In the genomic region with DNA sequence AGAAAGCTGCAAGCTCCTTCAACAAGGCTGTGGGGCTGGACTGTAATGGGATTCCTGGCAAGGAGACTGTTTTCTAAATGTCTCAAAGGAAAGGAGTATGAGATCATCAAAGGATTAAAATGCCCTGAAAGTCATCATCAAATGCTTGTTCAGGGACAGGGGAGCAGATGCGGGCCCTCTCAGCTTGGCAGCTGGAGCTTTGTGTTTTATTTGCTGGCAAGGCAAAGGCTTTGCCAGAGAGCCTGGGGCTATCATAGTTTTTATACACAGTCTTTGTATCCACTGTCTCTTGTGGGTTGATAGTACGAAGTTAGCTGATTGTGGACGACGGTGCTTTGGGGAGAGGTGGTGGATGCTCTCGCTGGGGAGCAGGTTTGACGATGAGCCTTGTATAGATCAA, we compare ENCODE assay signal across 23 mouse cellular contexts.
DNase-seq lines count a peak whose midpoint lies in the region; ATAC-seq and TF ChIP-seq lines count a peak whose summit lies in the region.
"Had no signal": no experiment of that assay in that cellular context is flagged by ENCODE, and none has a peak within 500 bp of the region (broad histone marks: within the 10 kb centered on the region; RNA-seq: fewer than 3 reads in every experiment).

No protein-coding gene starts in this region.

- H3K36me3 ChIP-seq in hindbrain, embryonic 14.5 days (replicated peaks; ENCODE audit: control insufficient read depth, insufficient read depth) = no peaks in the 10 kb centered on the region
- no peaks in the 10 kb centered on the region for H3K36me3 ChIP-seq in hindbrain, embryonic 12.5 days
- no peaks in the 10 kb centered on the region for H3K36me3 ChIP-seq in forebrain, embryonic 14.5 days (ENCODE audit: control insufficient read depth, insufficient read depth, low read length)
- H3K36me3 ChIP-seq in midbrain, postnatal 0 days (ENCODE audit: insufficient read depth, low read length) = no peaks in the 10 kb centered on the region
- H3K36me3 ChIP-seq: limb, embryonic 12.5 days; liver, embryonic 12.5 days; stomach, embryonic 15.5 days had no signal

- H3K4me2 ChIP-seq in hindbrain, embryonic 14.5 days (replicated peaks) = no peak overlapping the region
- H3K4me2 ChIP-seq in hindbrain, embryonic 12.5 days (replicated peaks) = no peak overlapping the region
- H3K4me2 ChIP-seq in forebrain, embryonic 14.5 days (ENCODE audit: low read length) = no peak overlapping the region
- no peak overlapping the region for H3K4me2 ChIP-seq in midbrain, postnatal 0 days (ENCODE audit: low read depth, low read length, poor library complexity, severe bottlenecking)
- H3K4me2 ChIP-seq: limb, embryonic 12.5 days; liver, embryonic 12.5 days; lung, embryonic 14.5 days; stomach, embryonic 15.5 days had no signal

- 0 out of 2 replicates have a peak overlapping the region, but pooled peaks have one; percentile 11 for H3K27ac ChIP-seq in hindbrain, embryonic 14.5 days
- no peak overlapping the region for H3K27ac ChIP-seq in hindbrain, embryonic 12.5 days
- peak overlapping the region; percentile 44; the same call in 1 of the 2 replicates for H3K27ac ChIP-seq in forebrain, embryonic 14.5 days (ENCODE audit: low read depth, low read length)
- no peak overlapping the region for H3K27ac ChIP-seq in midbrain, postnatal 0 days (ENCODE audit: low read depth, low read length)
- H3K27ac ChIP-seq: limb, embryonic 12.5 days; liver, embryonic 12.5 days; stomach, embryonic 15.5 days had no signal

- DNase-seq in hindbrain, embryonic 14.5 days (ENCODE audit: low spot score) = no peak
- peak; percentile 17 for DNase-seq in retina, postnatal 1 day
- no peak for DNase-seq in retina, embryonic 14.5 days (ENCODE audit: low spot score)
- DNase-seq in forebrain, embryonic 14.5 days (ENCODE audit: low spot score) = peak; percentile 83
- peak; percentile 57 for DNase-seq in midbrain, postnatal 0 days (ENCODE audit: low spot score)
- no peak for DNase-seq in lung, postnatal 36 days
- no peak for DNase-seq in layer of hippocampus, postnatal 10 days (ENCODE audit: low spot score in 2 of 2)
- DNase-seq: cerebellum, adult 8-10 months; gastrocnemius, postnatal 10 days; heart, adult 11 months; heart, postnatal 36 days; kidney, postnatal 36 days; layer of hippocampus, adult 9-11 months; lung, embryonic 14.5 days; lung, postnatal 4 days; right cerebral cortex, postnatal 14 days; thymus, adult 18-20 months had no signal

- 46% methylated on average over 6 of the region's 6 CpGs for WGBS in hindbrain, embryonic 14.5 days
- WGBS in hindbrain, embryonic 12.5 days = 67% methylated on average over 6 of the region's 6 CpGs
- WGBS in forebrain, embryonic 14.5 days = 18% methylated on average over 6 of the region's 6 CpGs
- WGBS in midbrain, postnatal 0 days = 47% methylated on average over 6 of the region's 6 CpGs

- no peaks in the 10 kb centered on the region for H3K9me3 ChIP-seq in hindbrain, embryonic 14.5 days (ENCODE audit: control insufficient read depth, low read length)
- no peaks in the 10 kb centered on the region for H3K9me3 ChIP-seq in hindbrain, embryonic 12.5 days (replicated peaks)
- no peaks in the 10 kb centered on the region for H3K9me3 ChIP-seq in forebrain, embryonic 14.5 days (replicated peaks; ENCODE audit: control insufficient read depth, low read length)
- no peaks in the 10 kb centered on the region for H3K9me3 ChIP-seq in midbrain, postnatal 0 days (ENCODE audit: low read length)
- H3K9me3 ChIP-seq: limb, embryonic 12.5 days; liver, embryonic 12.5 days; stomach, embryonic 15.5 days had no signal

- peaks cover 4% of the 10 kb centered on the region; the same call in 1 of the 2 replicates for H3K4me1 ChIP-seq in hindbrain, embryonic 14.5 days (replicated peaks; ENCODE audit: control insufficient read depth, insufficient read depth, low read length)
- peaks cover 13% of the 10 kb centered on the region for H3K4me1 ChIP-seq in hindbrain, embryonic 12.5 days
- peaks cover 19% of the 10 kb centered on the region; the same call in 1 of the 2 replicates for H3K4me1 ChIP-seq in forebrain, embryonic 14.5 days (ENCODE audit: control insufficient read depth, insufficient read depth, low read length)
- H3K4me1 ChIP-seq in midbrain, postnatal 0 days (ENCODE audit: insufficient read depth, low read length) = no peaks in the 10 kb centered on the region
- H3K4me1 ChIP-seq: limb, embryonic 12.5 days; liver, embryonic 12.5 days; stomach, embryonic 15.5 days had no signal

- H3K9ac ChIP-seq in hindbrain, embryonic 14.5 days = no peak overlapping the region
- no peak overlapping the region for H3K9ac ChIP-seq in hindbrain, embryonic 12.5 days
- no peak overlapping the region for H3K9ac ChIP-seq in forebrain, embryonic 14.5 days (ENCODE audit: low read length)
- no peak overlapping the region for H3K9ac ChIP-seq in midbrain, postnatal 0 days (replicated peaks; ENCODE audit: low read length, poor library complexity, severe bottlenecking)
- H3K9ac ChIP-seq: limb, embryonic 12.5 days; liver, embryonic 12.5 days; lung, embryonic 14.5 days; stomach, embryonic 15.5 days had no signal

- H3K27me3 ChIP-seq in hindbrain, embryonic 14.5 days (ENCODE audit: control insufficient read depth, insufficient read depth, low read length) = no peaks in the 10 kb centered on the region; the same call in 1 of the 2 replicates
- H3K27me3 ChIP-seq in hindbrain, embryonic 12.5 days = no peaks in the 10 kb centered on the region
- no peaks in the 10 kb centered on the region for H3K27me3 ChIP-seq in forebrain, embryonic 14.5 days (replicated peaks; ENCODE audit: control insufficient read depth, insufficient read depth, low read length)
- no peaks in the 10 kb centered on the region for H3K27me3 ChIP-seq in midbrain, postnatal 0 days (ENCODE audit: insufficient read depth, low read length)
- H3K27me3 ChIP-seq: limb, embryonic 12.5 days; liver, embryonic 12.5 days; stomach, embryonic 15.5 days had no signal

- H3K4me3 ChIP-seq in hindbrain, embryonic 14.5 days (replicated peaks; ENCODE audit: low read length) = no peak overlapping the region
- H3K4me3 ChIP-seq in hindbrain, embryonic 12.5 days = no peak overlapping the region
- H3K4me3 ChIP-seq in forebrain, embryonic 14.5 days (ENCODE audit: low read depth, low read length) = no peak overlapping the region
- H3K4me3 ChIP-seq in midbrain, postnatal 0 days (ENCODE audit: low read depth, low read length) = no peak overlapping the region
- H3K4me3 ChIP-seq: erythroblast, embryonic 14.5 days; limb, embryonic 12.5 days; liver, embryonic 12.5 days; stomach, embryonic 15.5 days had no signal

- no peak for TF ChIP-seq CTCF in midbrain, postnatal 0 days (IDR thresholded peaks at IDR 0.05)

- peak; percentile 31; the same call in 1 of the 2 replicates for ATAC-seq in hindbrain, embryonic 14.5 days (ENCODE audit: low FRiP score)
- no peak for ATAC-seq in hindbrain, embryonic 12.5 days (ENCODE audit: low FRiP score)
- peak; percentile 27 for ATAC-seq in forebrain, embryonic 14.5 days
- ATAC-seq in midbrain, postnatal 0 days (ENCODE audit: low FRiP score) = no peak
- ATAC-seq: CD4-positive, CD25-positive, alpha-beta regulatory T cell, adult 4 months; liver, embryonic 12.5 days had no signal

Comparison
In these comparisons a context has a peak if more than half of its experiments do, and no peak if none do; other contexts are left out.
1. ATAC-seq: peak in hindbrain, embryonic 14.5 days (single experiment) and forebrain, embryonic 14.5 days (single experiment); none in hindbrain, embryonic 12.5 days (single experiment) and midbrain, postnatal 0 days (single experiment).
2. DNase-seq: peak in retina, postnatal 1 day (single experiment), forebrain, embryonic 14.5 days (single experiment) and midbrain, postnatal 0 days (single experiment); none in hindbrain, embryonic 14.5 days (single experiment), retina, embryonic 14.5 days (single experiment), lung, postnatal 36 days (single experiment) and layer of hippocampus, postnatal 10 days (0 of 2).
3. H3K27ac ChIP-seq: peak in hindbrain, embryonic 14.5 days (single experiment) and forebrain, embryonic 14.5 days (single experiment); none in hindbrain, embryonic 12.5 days (single experiment) and midbrain, postnatal 0 days (single experiment).